ENCODE assay signal across 10 mouse cellular contexts in genomic region chr16:17257359-17257821, GRCm38 (mm10). TPM values are rescaled to one million over a fixed set of nuclear protein-coding genes. Genes with fewer than 3 reads are reported as not detected.
DNase-seq lines count a peak whose midpoint lies in the region; ATAC-seq lines count a peak whose summit lies in the region.
"Had no signal": no experiment of that assay in that cellular context is flagged by ENCODE, and none has a peak within 500 bp of the region (broad histone marks: within the 10 kb centered on the region; RNA-seq: fewer than 3 reads in every experiment).

No protein-coding gene starts in this region.

- 0 out of 2 replicates have a peak, but pooled peaks have one; percentile 21 for ATAC-seq in hindbrain, embryonic 14.5 days (ENCODE audit: low FRiP score)
- no peak for ATAC-seq in hindbrain, embryonic 11.5 days (ENCODE audit: low FRiP score)
- ATAC-seq in midbrain, embryonic 16.5 days: peak; percentile 13; the same call in 1 of the 2 replicates
- ATAC-seq in midbrain, embryonic 11.5 days (ENCODE audit: low FRiP score): no peak

- no peak overlapping the region for H3K9ac ChIP-seq in hindbrain, embryonic 14.5 days
- H3K9ac ChIP-seq in hindbrain, embryonic 11.5 days (ENCODE audit: low read depth, low read length): no peak overlapping the region
- no peak overlapping the region for H3K9ac ChIP-seq in midbrain, embryonic 16.5 days (ENCODE audit: low read depth, low read length)
- no peak overlapping the region for H3K9ac ChIP-seq in midbrain, embryonic 11.5 days (ENCODE audit: low read length)
- H3K9ac ChIP-seq: embryonic facial prominence, embryonic 12.5 days; kidney, embryonic 15.5 days; midbrain, embryonic 12.5 days had no signal

- no peak overlapping the region for H3K4me2 ChIP-seq in hindbrain, embryonic 14.5 days (replicated peaks)
- no peak overlapping the region for H3K4me2 ChIP-seq in hindbrain, embryonic 11.5 days (replicated peaks; ENCODE audit: low read depth, low read length)
- H3K4me2 ChIP-seq in midbrain, embryonic 16.5 days (ENCODE audit: low read length): no peak overlapping the region
- H3K4me2 ChIP-seq in midbrain, embryonic 11.5 days: no peak overlapping the region
- H3K4me2 ChIP-seq: embryonic facial prominence, embryonic 12.5 days; kidney, embryonic 15.5 days; midbrain, embryonic 12.5 days had no signal

- WGBS in hindbrain, embryonic 14.5 days: 90% methylated on average over 9 of the region's 9 CpGs
- 95% methylated on average over 9 of the region's 9 CpGs for WGBS in hindbrain, embryonic 11.5 days
- WGBS in midbrain, embryonic 16.5 days: 93% methylated on average over 9 of the region's 9 CpGs
- 96% methylated on average over 9 of the region's 9 CpGs for WGBS in midbrain, embryonic 11.5 days

- peaks cover 59% of the 10 kb centered on the region for H3K36me3 ChIP-seq in hindbrain, embryonic 14.5 days (replicated peaks; ENCODE audit: control insufficient read depth, insufficient read depth)
- 0 out of 2 replicates have a peak, but pooled peaks cover 5% of the 10 kb centered on the region for H3K36me3 ChIP-seq in hindbrain, embryonic 11.5 days (ENCODE audit: control insufficient read depth, insufficient read depth, low read length)
- H3K36me3 ChIP-seq in midbrain, embryonic 16.5 days (ENCODE audit: control insufficient read depth, insufficient read depth, low read length): peaks cover 18% of the 10 kb centered on the region
- H3K36me3 ChIP-seq in midbrain, embryonic 11.5 days (ENCODE audit: control insufficient read depth, insufficient read depth, low read length): peaks cover 23% of the 10 kb centered on the region

- intact Hi-C loops in gastrocnemius, postnatal 14 days (cut with DNase I; ENCODE audit: low total_unique reads): no loop called here

- DNase-seq in hindbrain, embryonic 14.5 days (ENCODE audit: low spot score): no peak
- DNase-seq in hindbrain, embryonic 11.5 days (ENCODE audit: low spot score): no peak
- no peak for DNase-seq in midbrain, embryonic 11.5 days (ENCODE audit: low spot score, missing footprints)
- peak; percentile 82 for DNase-seq in gastrocnemius, postnatal 14 days
- peak; percentile 94 for DNase-seq in skeletal muscle tissue, adult 2 months (ENCODE audit: low read depth, low spot score)
- DNase-seq in retina, postnatal 1 day: no peak

- no peaks in the 10 kb centered on the region for H3K27me3 ChIP-seq in hindbrain, embryonic 14.5 days (ENCODE audit: control insufficient read depth, insufficient read depth, low read length)
- no peaks in the 10 kb centered on the region for H3K27me3 ChIP-seq in hindbrain, embryonic 11.5 days (ENCODE audit: control insufficient read depth, insufficient read depth, low read length)
- H3K27me3 ChIP-seq in midbrain, embryonic 16.5 days (ENCODE audit: control insufficient read depth, insufficient read depth, low read depth, low read length): no peaks in the 10 kb centered on the region
- H3K27me3 ChIP-seq in midbrain, embryonic 11.5 days (ENCODE audit: control insufficient read depth, insufficient read depth, low read length): no peaks in the 10 kb centered on the region
- H3K27me3 ChIP-seq: embryonic facial prominence, embryonic 12.5 days; kidney, embryonic 15.5 days; midbrain, embryonic 12.5 days had no signal

- H3K4me3 ChIP-seq in hindbrain, embryonic 14.5 days (replicated peaks; ENCODE audit: low read length): no peak overlapping the region
- H3K4me3 ChIP-seq in hindbrain, embryonic 11.5 days (ENCODE audit: low read depth, low read length): no peak overlapping the region
- H3K4me3 ChIP-seq in midbrain, embryonic 16.5 days (ENCODE audit: low read depth, low read length): no peak overlapping the region
- no peak overlapping the region for H3K4me3 ChIP-seq in midbrain, embryonic 11.5 days (ENCODE audit: low read depth, low read length)
- H3K4me3 ChIP-seq: embryonic facial prominence, embryonic 12.5 days; kidney, embryonic 15.5 days; midbrain, embryonic 12.5 days had no signal

- H3K27ac ChIP-seq in hindbrain, embryonic 14.5 days: no peak overlapping the region
- H3K27ac ChIP-seq in hindbrain, embryonic 11.5 days (ENCODE audit: low read depth, low read length): no peak overlapping the region
- H3K27ac ChIP-seq in midbrain, embryonic 16.5 days (ENCODE audit: low read length): no peak overlapping the region
- H3K27ac ChIP-seq in midbrain, embryonic 11.5 days (ENCODE audit: low read depth, low read length): no peak overlapping the region
- H3K27ac ChIP-seq: embryonic facial prominence, embryonic 12.5 days; kidney, embryonic 15.5 days; midbrain, embryonic 12.5 days had no signal

- peaks cover 19% of the 10 kb centered on the region for H3K4me1 ChIP-seq in hindbrain, embryonic 14.5 days (replicated peaks; ENCODE audit: control insufficient read depth, insufficient read depth, low read length)
- H3K4me1 ChIP-seq in hindbrain, embryonic 11.5 days (replicated peaks; ENCODE audit: control insufficient read depth, insufficient read depth, low read length): peaks cover 11% of the 10 kb centered on the region
- peaks cover 12% of the 10 kb centered on the region for H3K4me1 ChIP-seq in midbrain, embryonic 16.5 days (ENCODE audit: control insufficient read depth, insufficient read depth, low read length)
- peaks cover 20% of the 10 kb centered on the region for H3K4me1 ChIP-seq in midbrain, embryonic 11.5 days (ENCODE audit: control insufficient read depth, insufficient read depth, low read length)

- H3K9me3 ChIP-seq in hindbrain, embryonic 14.5 days (ENCODE audit: control insufficient read depth, low read length): no peaks in the 10 kb centered on the region
- H3K9me3 ChIP-seq in hindbrain, embryonic 11.5 days (ENCODE audit: control insufficient read depth, low read length): no peaks in the 10 kb centered on the region
- no peaks in the 10 kb centered on the region for H3K9me3 ChIP-seq in midbrain, embryonic 16.5 days (replicated peaks; ENCODE audit: control insufficient read depth, low read length, poor library complexity, severe bottlenecking)
- H3K9me3 ChIP-seq in midbrain, embryonic 11.5 days (ENCODE audit: control insufficient read depth, low read length): no peaks in the 10 kb centered on the region
- H3K9me3 ChIP-seq: embryonic facial prominence, embryonic 12.5 days; kidney, embryonic 15.5 days; midbrain, embryonic 12.5 days had no signal

RNA-seq across cellular contexts. Expression of gene Tmem191c, which starts 18.5 kb away (rescaled TPM):
- polyA plus RNA-seq in hindbrain, embryonic 14.5 days (2014; fragmentation: Nextera tagmentation; extraction: Ambion mirVana): 36.6 and 45.7 TPM in 2 replicates
- polyA plus RNA-seq in hindbrain, embryonic 11.5 days (2014; fragmentation: Nextera tagmentation; extraction: Ambion mirVana): 5.7 and 7.7 TPM in 2 replicates
- polyA plus RNA-seq in midbrain, embryonic 16.5 days (2015; fragmentation: Nextera tagmentation; extraction: Ambion mirVana): 77.9 and 94.8 TPM in 2 replicates
- polyA plus RNA-seq in midbrain, embryonic 11.5 days (2014; fragmentation: Nextera tagmentation; extraction: Ambion mirVana): 6.8 and 7.4 TPM in 2 replicates
- 1 to 10 TPM in 1 of 2 experiments, under 1 TPM in 1; 0.96 to 1.2 TPM for total RNA-seq in gastrocnemius, postnatal 14 days (2021)

RNA-seq across cellular contexts. Expression of gene Hic2, which starts 24.0 kb away (rescaled TPM):
- 5.1 and 5.5 TPM in 2 replicates for polyA plus RNA-seq in hindbrain, embryonic 14.5 days (2014; fragmentation: Nextera tagmentation; extraction: Ambion mirVana)
- polyA plus RNA-seq in hindbrain, embryonic 11.5 days (2014; fragmentation: Nextera tagmentation; extraction: Ambion mirVana): 7.9 and 8.7 TPM in 2 replicates
- 7.6 and 9.5 TPM in 2 replicates for polyA plus RNA-seq in midbrain, embryonic 16.5 days (2015; fragmentation: Nextera tagmentation; extraction: Ambion mirVana)
- 10.3 and 10.8 TPM in 2 replicates for polyA plus RNA-seq in midbrain, embryonic 11.5 days (2014; fragmentation: Nextera tagmentation; extraction: Ambion mirVana)
- total RNA-seq in gastrocnemius, postnatal 14 days (2021): 1 to 10 TPM; 1.1 to 1.2 TPM

RNA-seq across cellular contexts. Expression of gene Rimbp3, which starts 49.0 kb away (rescaled TPM):
- polyA plus RNA-seq in hindbrain, embryonic 14.5 days (2014; fragmentation: Nextera tagmentation; extraction: Ambion mirVana): 2.0 and 2.2 TPM in 2 replicates
- 0.78 and 1.0 TPM in 2 replicates for polyA plus RNA-seq in hindbrain, embryonic 11.5 days (2014; fragmentation: Nextera tagmentation; extraction: Ambion mirVana)
- 2.3 and 2.7 TPM in 2 replicates for polyA plus RNA-seq in midbrain, embryonic 16.5 days (2015; fragmentation: Nextera tagmentation; extraction: Ambion mirVana)
- polyA plus RNA-seq in midbrain, embryonic 11.5 days (2014; fragmentation: Nextera tagmentation; extraction: Ambion mirVana): 1.2 and 1.7 TPM in 2 replicates
- under 1 TPM in 1 of 2 experiments, not detected in 1; 0.10 TPM for total RNA-seq in gastrocnemius, postnatal 14 days (2021)

RNA-seq across cellular contexts. Expression of gene Ube2l3, which starts 54.9 kb away (rescaled TPM):
- polyA plus RNA-seq in hindbrain, embryonic 14.5 days (2014; fragmentation: Nextera tagmentation; extraction: Ambion mirVana): 278 and 290 TPM in 2 replicates
- 415 and 422 TPM in 2 replicates for polyA plus RNA-seq in hindbrain, embryonic 11.5 days (2014; fragmentation: Nextera tagmentation; extraction: Ambion mirVana)
- polyA plus RNA-seq in midbrain, embryonic 16.5 days (2015; fragmentation: Nextera tagmentation; extraction: Ambion mirVana): 264 and 291 TPM in 2 replicates
- 429 and 446 TPM in 2 replicates for polyA plus RNA-seq in midbrain, embryonic 11.5 days (2014; fragmentation: Nextera tagmentation; extraction: Ambion mirVana)
- 100 to 1,000 TPM; 144 TPM for total RNA-seq in gastrocnemius, postnatal 14 days (2021)

Comparison
In these comparisons a context has a peak if more than half of its experiments do, and no peak if none do; other contexts are left out.
1. ATAC-seq: peak in hindbrain, embryonic 14.5 days (single experiment) and midbrain, embryonic 16.5 days (single experiment); none in hindbrain, embryonic 11.5 days (single experiment) and midbrain, embryonic 11.5 days (single experiment).
2. DNase-seq: peak in gastrocnemius, postnatal 14 days (single experiment) and skeletal muscle tissue, adult 2 months (single experiment); none in hindbrain, embryonic 14.5 days (single experiment), hindbrain, embryonic 11.5 days (single experiment), midbrain, embryonic 11.5 days (single experiment) and retina, postnatal 1 day (single experiment).